Mouse (Mus musculus): ENCODE measurements around the gene Usp3. TPM values are rescaled to one million over a fixed set of nuclear protein-coding genes. Genes with fewer than 3 reads are reported as not detected.

Usp3 gene
- polyA plus RNA-seq, 1 experiment from 2014 or later = 104 TPM

GRCm38 (mm10) chr9:66620581-66620981, 27.6 kb upstream of the Usp3 start:
- 48% methylated on average over 6 of the region's 6 CpGs for WGBS
- H3K4me2 ChIP-seq = no peak overlapping the region
- peaks cover 7% of the 10 kb centered on the region; the same call in 1 of the 2 replicates for H3K4me1 ChIP-seq (ENCODE audit: control insufficient read depth, insufficient read depth, low read length)
- no peaks in the 10 kb centered on the region for H3K36me3 ChIP-seq (ENCODE audit: control insufficient read depth, insufficient read depth, low read length)
- no peak overlapping the region for H3K4me3 ChIP-seq (ENCODE audit: low read depth, low read length)
- no peaks in the 10 kb centered on the region for H3K27me3 ChIP-seq (ENCODE audit: control insufficient read depth, insufficient read depth, low read length)
- DNase-seq (ENCODE audit: low spot score, missing footprints) (no peak), ATAC-seq (ENCODE audit: low FRiP score) (peak; percentile 46; the same call in 1 of the 2 replicates)
- no peak overlapping the region for H3K27ac ChIP-seq (ENCODE audit: low read depth, low read length)
- H3K9ac ChIP-seq (ENCODE audit: low read length) = no peak overlapping the region
- no peaks in the 10 kb centered on the region for H3K9me3 ChIP-seq (ENCODE audit: control insufficient read depth, low read length)

GRCm38 (mm10) chr9:66620055-66620454, 27.1 kb upstream of the Usp3 start:
- no peak overlapping the region for H3K9ac ChIP-seq (ENCODE audit: low read length)
- no peaks in the 10 kb centered on the region for H3K36me3 ChIP-seq (ENCODE audit: control insufficient read depth, insufficient read depth, low read length)
- H3K4me2 ChIP-seq = no peak overlapping the region
- no peak overlapping the region for H3K4me3 ChIP-seq (ENCODE audit: low read depth, low read length)
- DNase-seq (ENCODE audit: low spot score, missing footprints) (no peak), ATAC-seq (ENCODE audit: low FRiP score) (no peak)
- no peak overlapping the region for H3K27ac ChIP-seq (ENCODE audit: low read depth, low read length)
- WGBS = 63% methylated on average over 1 of the region's 1 CpGs
- no peaks in the 10 kb centered on the region for H3K9me3 ChIP-seq (ENCODE audit: control insufficient read depth, low read length)
- H3K4me1 ChIP-seq (ENCODE audit: control insufficient read depth, insufficient read depth, low read length) = peaks cover 5% of the 10 kb centered on the region; the same call in 1 of the 2 replicates
- H3K27me3 ChIP-seq (ENCODE audit: control insufficient read depth, insufficient read depth, low read length) = no peaks in the 10 kb centered on the region

DNA sequence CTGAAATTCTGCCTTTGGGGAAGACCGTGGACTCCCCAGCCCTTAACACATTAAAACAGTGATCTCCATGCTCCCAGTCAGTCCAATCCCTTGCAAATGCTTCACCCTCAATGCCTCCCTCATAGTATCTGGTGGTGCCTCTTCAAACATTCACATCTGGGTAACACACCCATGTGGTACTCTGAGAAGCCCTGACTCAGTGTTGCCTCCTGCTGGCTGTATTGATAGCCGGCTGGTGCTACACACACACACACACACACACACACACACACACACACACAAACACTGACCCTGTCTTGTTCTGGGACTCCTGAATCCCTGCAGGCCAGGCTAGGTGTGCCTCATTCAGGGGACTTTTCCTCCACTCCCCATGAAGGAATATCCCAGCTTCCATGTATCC, 24.9 kb upstream of the Usp3 start:
- Histone ChIP-seq H3K36me3 (ENCODE audit: control insufficient read depth, insufficient read depth, low read length) (no peaks in the 10 kb centered on the region), H3K4me3 (ENCODE audit: low read depth, low read length) (no peak overlapping the region), H3K4me2 (no peak overlapping the region), H3K27ac (ENCODE audit: low read depth, low read length) (no peak overlapping the region), H3K9me3 (ENCODE audit: control insufficient read depth, low read length) (no peaks in the 10 kb centered on the region), H3K4me1 (ENCODE audit: control insufficient read depth, insufficient read depth, low read length) (peaks cover 4% of the 10 kb centered on the region; the same call in 1 of the 2 replicates), H3K27me3 (ENCODE audit: control insufficient read depth, insufficient read depth, low read length) (no peaks in the 10 kb centered on the region), H3K9ac (ENCODE audit: low read length) (no peak overlapping the region)
- 90% methylated on average over 2 of the region's 2 CpGs for WGBS
- ATAC-seq (ENCODE audit: low FRiP score) (no peak), DNase-seq (ENCODE audit: low spot score, missing footprints) (no peak)

DNA sequence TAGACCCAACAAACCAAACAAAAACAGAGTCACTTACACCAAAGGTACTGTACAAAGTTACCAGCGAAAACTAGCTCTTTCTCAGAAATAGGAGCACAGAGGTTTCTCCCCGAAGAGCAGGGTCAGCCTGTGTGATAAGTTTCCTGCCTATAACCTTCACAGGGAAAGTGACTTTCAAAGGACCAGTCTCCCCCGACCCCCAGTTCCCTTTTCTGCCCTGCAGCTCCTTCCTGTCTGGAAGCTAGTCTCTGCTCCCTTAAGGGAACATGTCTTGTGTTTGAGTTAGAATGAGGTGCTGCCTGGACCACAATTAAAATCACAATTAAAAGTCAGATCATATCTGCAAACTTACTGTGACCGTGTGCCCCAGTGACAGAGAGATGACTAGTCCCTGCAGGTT, 23.9 kb upstream of the Usp3 start:
- WGBS = 78% methylated on average over 4 of the region's 4 CpGs
- no peak overlapping the region for H3K4me3 ChIP-seq (ENCODE audit: low read depth, low read length)
- ATAC-seq (ENCODE audit: low FRiP score) = no peak
- H3K27me3 ChIP-seq (ENCODE audit: control insufficient read depth, insufficient read depth, low read length) = no peaks in the 10 kb centered on the region
- DNase-seq (ENCODE audit: low spot score, missing footprints) = no peak
- no peak overlapping the region for H3K4me2 ChIP-seq
- no peak overlapping the region for H3K27ac ChIP-seq (ENCODE audit: low read depth, low read length)
- H3K9ac ChIP-seq (ENCODE audit: low read length) = no peak overlapping the region
- peaks cover 4% of the 10 kb centered on the region; the same call in 1 of the 2 replicates for H3K4me1 ChIP-seq (ENCODE audit: control insufficient read depth, insufficient read depth, low read length)
- no peaks in the 10 kb centered on the region for H3K9me3 ChIP-seq (ENCODE audit: control insufficient read depth, low read length)
- H3K36me3 ChIP-seq (ENCODE audit: control insufficient read depth, insufficient read depth, low read length) = no peaks in the 10 kb centered on the region

DNA sequence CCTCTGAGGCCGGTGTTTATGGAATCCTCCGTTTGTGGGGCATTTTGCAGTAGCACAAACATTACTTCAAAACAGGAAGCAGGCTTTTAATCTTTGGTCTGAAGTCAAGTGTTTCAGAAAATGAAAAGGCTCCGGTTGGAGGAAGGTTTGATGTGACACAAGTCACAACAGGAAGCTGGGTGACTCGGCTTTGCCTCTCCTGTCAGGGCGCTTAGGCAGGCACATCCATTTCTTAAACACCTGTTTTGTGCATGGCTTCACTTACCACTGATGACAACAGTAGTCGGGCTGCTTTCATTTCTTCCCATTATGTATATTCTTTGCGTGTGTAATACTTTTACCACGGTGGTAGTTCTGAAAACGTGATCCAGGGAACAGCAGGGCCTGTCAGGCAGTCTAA, 22.2 kb upstream of the Usp3 start:
- Histone ChIP-seq H3K4me1 (ENCODE audit: control insufficient read depth, insufficient read depth, low read length) (no peaks in the 10 kb centered on the region), H3K9me3 (ENCODE audit: control insufficient read depth, low read length) (no peaks in the 10 kb centered on the region), H3K27ac (ENCODE audit: low read depth, low read length) (no peak overlapping the region), H3K4me2 (no peak overlapping the region), H3K9ac (ENCODE audit: low read length) (no peak overlapping the region), H3K27me3 (ENCODE audit: control insufficient read depth, insufficient read depth, low read length) (no peaks in the 10 kb centered on the region), H3K4me3 (ENCODE audit: low read depth, low read length) (no peak overlapping the region), H3K36me3 (ENCODE audit: control insufficient read depth, insufficient read depth, low read length) (no peaks in the 10 kb centered on the region)
- no peak for DNase-seq (ENCODE audit: low spot score, missing footprints)
- ATAC-seq (ENCODE audit: low FRiP score) = no peak
- WGBS = 83% methylated on average over 9 of the region's 9 CpGs

DNA sequence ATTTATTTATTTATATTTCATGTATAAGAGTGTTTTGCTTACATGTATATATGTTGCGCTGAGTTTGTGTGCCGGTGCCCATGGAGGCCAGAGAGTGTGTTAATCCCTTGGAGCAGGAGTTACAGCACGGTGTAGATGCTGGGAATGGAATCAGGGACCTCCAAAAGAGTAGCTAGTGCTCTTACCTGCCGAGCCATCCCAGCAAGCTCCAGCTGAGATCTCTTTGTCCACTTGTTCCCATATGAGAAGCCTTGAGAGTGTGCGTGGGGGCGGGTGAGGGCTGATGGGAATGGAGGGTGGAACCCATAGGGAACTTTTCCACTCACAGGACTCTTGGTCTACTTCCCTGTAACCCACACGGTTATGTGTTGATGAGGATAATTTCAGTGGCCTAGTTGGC, 21.6 kb upstream of the Usp3 start:
- no peak overlapping the region for H3K4me2 ChIP-seq
- H3K4me1 ChIP-seq (ENCODE audit: control insufficient read depth, insufficient read depth, low read length) = no peaks in the 10 kb centered on the region
- WGBS = 77% methylated on average over 7 of the region's 7 CpGs
- no peak overlapping the region for H3K9ac ChIP-seq (ENCODE audit: low read length)
- H3K36me3 ChIP-seq (ENCODE audit: control insufficient read depth, insufficient read depth, low read length) = no peaks in the 10 kb centered on the region
- no peaks in the 10 kb centered on the region for H3K27me3 ChIP-seq (ENCODE audit: control insufficient read depth, insufficient read depth, low read length)
- ATAC-seq (ENCODE audit: low FRiP score) (no peak), DNase-seq (ENCODE audit: low spot score, missing footprints) (no peak)
- H3K4me3 ChIP-seq (ENCODE audit: low read depth, low read length) = no peak overlapping the region
- no peak overlapping the region for H3K27ac ChIP-seq (ENCODE audit: low read depth, low read length)
- H3K9me3 ChIP-seq (ENCODE audit: control insufficient read depth, low read length) = no peaks in the 10 kb centered on the region

- H3K4me3 ChIP-seq (ENCODE audit: low read depth, low read length) = no peak overlapping the region
- H3K4me1 ChIP-seq (ENCODE audit: control insufficient read depth, insufficient read depth, low read length) = no peaks in the 10 kb centered on the region
- H3K4me2 ChIP-seq = no peak overlapping the region
- DNase-seq (ENCODE audit: low spot score, missing footprints) = no peak
- WGBS = 84% methylated on average over 7 of the region's 7 CpGs
- no peak overlapping the region for H3K27ac ChIP-seq (ENCODE audit: low read depth, low read length)
- no peak for ATAC-seq (ENCODE audit: low FRiP score)
- no peaks in the 10 kb centered on the region for H3K27me3 ChIP-seq (ENCODE audit: control insufficient read depth, insufficient read depth, low read length)
- no peaks in the 10 kb centered on the region for H3K9me3 ChIP-seq (ENCODE audit: control insufficient read depth, low read length)
- H3K9ac ChIP-seq (ENCODE audit: low read length) = no peak overlapping the region
- no peaks in the 10 kb centered on the region for H3K36me3 ChIP-seq (ENCODE audit: control insufficient read depth, insufficient read depth, low read length)
Observed at GRCm38 (mm10) chr9:66613667-66614066, 20.7 kb upstream of the Usp3 start.

DNA sequence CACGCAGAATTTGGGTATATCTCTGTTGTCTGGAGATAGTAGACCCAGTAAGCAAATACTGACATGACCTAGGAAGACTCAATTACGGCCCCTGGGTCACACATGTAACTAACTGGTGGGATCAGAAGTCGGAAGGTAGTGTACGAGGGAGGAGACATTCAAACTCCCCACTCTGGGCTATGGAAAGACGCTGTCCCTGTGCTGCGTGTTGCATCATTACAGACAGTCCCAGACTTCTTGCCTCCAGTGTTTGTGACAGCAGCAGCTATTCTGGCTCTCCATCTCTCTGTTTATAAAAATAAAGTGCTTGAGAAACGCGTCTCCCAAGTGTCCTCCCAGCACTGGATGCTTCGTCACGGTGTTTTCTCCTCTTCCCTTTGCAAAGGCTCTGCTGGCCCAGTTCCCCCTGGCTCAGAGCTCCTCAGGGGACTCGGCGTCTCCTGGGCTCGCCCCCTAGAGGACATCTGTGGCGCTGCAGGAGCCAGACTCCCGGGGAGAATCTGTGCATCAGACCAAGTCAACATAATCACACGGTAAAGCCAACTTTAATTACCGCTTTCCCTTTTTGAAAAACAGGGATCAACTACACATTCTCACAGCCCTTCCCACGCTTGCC, 18.6 kb upstream of the Usp3 start:
- Histone ChIP-seq H3K9ac (ENCODE audit: low read length) (no peak overlapping the region), H3K4me2 (peak overlapping the region; percentile 22; the same call in 1 of the 2 replicates), H3K27ac (ENCODE audit: low read depth, low read length) (no peak overlapping the region), H3K4me3 (ENCODE audit: low read depth, low read length) (0 out of 2 replicates have a peak overlapping the region, but pooled peaks have one; percentile 3), H3K27me3 (ENCODE audit: control insufficient read depth, insufficient read depth, low read length) (no peaks in the 10 kb centered on the region), H3K4me1 (ENCODE audit: control insufficient read depth, insufficient read depth, low read length) (no peaks in the 10 kb centered on the region), H3K9me3 (ENCODE audit: control insufficient read depth, low read length) (no peaks in the 10 kb centered on the region), H3K36me3 (ENCODE audit: control insufficient read depth, insufficient read depth, low read length) (no peaks in the 10 kb centered on the region)
- DNase-seq (ENCODE audit: low spot score, missing footprints) (peak; percentile 99), ATAC-seq (ENCODE audit: low FRiP score) (peak; percentile 71)
- WGBS = 16% methylated on average over 18 of the region's 18 CpGs

- no peak for ATAC-seq (ENCODE audit: low FRiP score)
Observed at GRCm38 (mm10) chr9:66608817-66609345, 15.9 kb upstream of the Usp3 start.

More at GRCm38 (mm10) chr9:66608817-66609345, 15.9 kb upstream of the Usp3 start:
- Histone ChIP-seq H3K9me3 (ENCODE audit: control insufficient read depth, low read length) (no peaks in the 10 kb centered on the region), H3K4me3 (ENCODE audit: low read depth, low read length) (no peak overlapping the region), H3K9ac (ENCODE audit: low read length) (no peak overlapping the region), H3K36me3 (ENCODE audit: control insufficient read depth, insufficient read depth, low read length) (no peaks in the 10 kb centered on the region), H3K4me1 (ENCODE audit: control insufficient read depth, insufficient read depth, low read length) (no peaks in the 10 kb centered on the region), H3K27me3 (ENCODE audit: control insufficient read depth, insufficient read depth, low read length) (no peaks in the 10 kb centered on the region), H3K4me2 (no peak overlapping the region), H3K27ac (ENCODE audit: low read depth, low read length) (no peak overlapping the region)
- DNase-seq (ENCODE audit: low spot score, missing footprints) = no peak
- WGBS = 81% methylated on average over 5 of the region's 5 CpGs

Measured in midbrain, embryonic 11.5 days (tissue).